Mouse (Mus musculus) limb, embryonic 15.5 days (tissue): ENCODE measurements around the gene Zfp990. TPM values are rescaled to one million over a fixed set of nuclear protein-coding genes. Genes with fewer than 3 reads are reported as not detected.
"Not testable (repeated sequence)": the region's sequence is repeated elsewhere in the genome, so short reads cannot be mapped to it uniquely, and the experiment has no call there.

Experiments
- ATAC-seq: fragments of 200-750 bp; cut with Nextera tagmentation; 2 replicates; pipeline ENCODE4 v1.8.0; 2017; ENCODE audit warnings: low read depth, moderate TSS enrichment; ENCODE audit not compliant: insufficient number of reproducible peaks, low FRiP score, low TSS enrichment
- H3K27ac ChIP-seq: fragments of 300-500 bp; sonication (generic); 2 replicates; pipeline ENCODE4 v1.5.1; 2015; ENCODE audit warnings: moderate library complexity, mild to moderate bottlenecking, inconsistent platforms
- H3K27me3 ChIP-seq: fragments of 300-500 bp; sonication (generic); 2 replicates; pipeline ENCODE4 v1.6.1; 2015; ENCODE audit warnings: inconsistent platforms
- H3K36me3 ChIP-seq: fragments of 300-500 bp; sonication (generic); 2 replicates; pipeline ENCODE4 v1.6.1; 2015; ENCODE audit warnings: inconsistent platforms
- H3K4me1 ChIP-seq: fragments of 300-500 bp; sonication (generic); 2 replicates; pipeline ENCODE4 v1.6.1; 2015; ENCODE audit warnings: inconsistent platforms
- H3K4me2 ChIP-seq: fragments of 300-500 bp; sonication (generic); 2 replicates; pipeline ENCODE4 v1.6.1; 2015; ENCODE audit warnings: mild to moderate bottlenecking, inconsistent platforms
- H3K4me3 ChIP-seq: fragments of 300-500 bp; sonication (generic); 2 replicates; pipeline ENCODE4 v1.5.1; 2015; ENCODE audit warnings: mild to moderate bottlenecking, inconsistent platforms
- H3K9ac ChIP-seq: fragments of 300-500 bp; sonication (generic); 2 replicates; pipeline ENCODE4 v1.6.1; 2015; ENCODE audit warnings: inconsistent platforms
- H3K9me3 ChIP-seq: fragments of 300-500 bp; sonication (generic); 2 replicates; pipeline ENCODE4 v1.6.1; 2016; ENCODE audit warnings: inconsistent platforms
- WGBS: fragments of 180-500 bp; shearing (Covaris S2); methylation state at CpG from one replicate; pipeline ENCODE4 v1.1.7; 2015; 5-methylcytosine and 5-hydroxymethylcytosine counted together
- polyA plus RNA-seq: library from polyadenylated mRNA; unstranded; fragments of >200 nt; fragmentation: Nextera tagmentation; extraction: Ambion mirVana; gene quantifications from 2 replicates; pipeline ENCODE4 v1.2.1, GENCODE M21; 2015

Gene Zfp990
- polyA plus RNA-seq, 1 experiment from 2014 or later, result 0.05 TPM

- H3K36me3 ChIP-seq, H3K4me1 ChIP-seq, ATAC-seq, H3K9ac ChIP-seq, H3K4me2 ChIP-seq, H3K9me3 ChIP-seq, H3K27ac ChIP-seq, H3K4me3 ChIP-seq, H3K27me3 ChIP-seq: not testable (repeated sequence)
- 66% methylated on average over 6 of the region's 6 CpGs for WGBS
Measured at GRCm38 (mm10) chr4:145545734-145546349, 35.3 kb downstream of the Zfp990 start.

- H3K9me3 ChIP-seq, H3K36me3 ChIP-seq, H3K27ac ChIP-seq, H3K4me3 ChIP-seq, H3K27me3 ChIP-seq, ATAC-seq, H3K4me1 ChIP-seq, H3K4me2 ChIP-seq, H3K9ac ChIP-seq: not testable (repeated sequence)
- 88% methylated on average over 3 of the region's 3 CpGs for WGBS
Measured at GRCm38 (mm10) chr4:145546477-145546876, 35.9 kb downstream of the Zfp990 start.

- 0 out of 2 replicates have a peak, but pooled peaks cover 7% of the 10 kb centered on the region for H3K9me3 ChIP-seq
- H3K27ac ChIP-seq, result no peak overlapping the region
- WGBS, result 68% methylated on average over 1 of the region's 1 CpGs
- H3K4me3 ChIP-seq, result no peak overlapping the region
- no peak overlapping the region for H3K9ac ChIP-seq
- H3K4me2 ChIP-seq, result no peak overlapping the region
- H3K4me1 ChIP-seq, result no peaks in the 10 kb centered on the region
- H3K36me3 ChIP-seq, result no peaks in the 10 kb centered on the region
- ATAC-seq, result no peak
- H3K27me3 ChIP-seq, result no peaks in the 10 kb centered on the region
Measured at GRCm38 (mm10) chr4:145556680-145557079, 46.1 kb downstream of the Zfp990 start.

- 37% methylated on average over 3 of the region's 3 CpGs for WGBS
- H3K9ac ChIP-seq, result no peak overlapping the region
- H3K9me3 ChIP-seq, result no peaks in the 10 kb centered on the region
- no peak overlapping the region for H3K27ac ChIP-seq
- 0 out of 2 replicates have a peak, but pooled peaks have one; percentile 52 for ATAC-seq
- no peak overlapping the region for H3K4me3 ChIP-seq
- H3K4me2 ChIP-seq, result no peak overlapping the region
- H3K27me3 ChIP-seq, result no peaks in the 10 kb centered on the region
- H3K4me1 ChIP-seq, result no peaks in the 10 kb centered on the region
- H3K36me3 ChIP-seq, result no peaks in the 10 kb centered on the region
Measured at GRCm38 (mm10) chr4:145559505-145560099, 49.0 kb downstream of the Zfp990 start.

- Histone ChIP-seq H3K9me3 (no peaks in the 10 kb centered on the region), H3K4me1 (no peaks in the 10 kb centered on the region), H3K27ac (no peak overlapping the region), H3K9ac (no peak overlapping the region), H3K4me3 (no peak overlapping the region), H3K36me3 (no peaks in the 10 kb centered on the region), H3K4me2 (no peak overlapping the region), H3K27me3 (no peaks in the 10 kb centered on the region)
- WGBS, result 70% methylated on average over 3 of the region's 3 CpGs
- no peak for ATAC-seq
Measured at GRCm38 (mm10) chr4:145564111-145564821, 53.7 kb downstream of the Zfp990 start.

GRCm38 (mm10) chr4:145570461-145570860 is 59.9 kb downstream of the Zfp990 start:
- not testable (repeated sequence) for H3K27me3 ChIP-seq, H3K36me3 ChIP-seq, H3K27ac ChIP-seq, H3K4me3 ChIP-seq, H3K4me2 ChIP-seq, H3K4me1 ChIP-seq, H3K9me3 ChIP-seq, H3K9ac ChIP-seq, ATAC-seq
- WGBS, result 85% methylated on average over 9 of the region's 10 CpGs

- not testable (repeated sequence) for H3K36me3 ChIP-seq, ATAC-seq, H3K27me3 ChIP-seq, H3K4me2 ChIP-seq, H3K4me3 ChIP-seq, H3K4me1 ChIP-seq, H3K9me3 ChIP-seq, H3K9ac ChIP-seq, H3K27ac ChIP-seq
- WGBS, result 92% methylated on average over 8 of the region's 8 CpGs
Measured at GRCm38 (mm10) chr4:145576623-145577022, 66.1 kb downstream of the Zfp990 start.

GRCm38 (mm10) chr4:145580333-145580732 is 69.8 kb downstream of the Zfp990 start:
- H3K27me3 ChIP-seq, ATAC-seq: not testable (repeated sequence)
- WGBS, result 89% methylated on average over 1 of the region's 1 CpGs

GRCm38 (mm10) chr4:145585078-145585477 is 74.5 kb downstream of the Zfp990 start, which contains the start of gene Gm13212:
Gene Gm13212 (plus strand): TSS chr4:145585166.
- WGBS, result 20% methylated on average over 11 of the region's 11 CpGs
- not testable (repeated sequence) for H3K27me3 ChIP-seq, H3K4me1 ChIP-seq, H3K36me3 ChIP-seq, H3K9me3 ChIP-seq, H3K9ac ChIP-seq, ATAC-seq, H3K27ac ChIP-seq
- peak within 1 kb of the TSS; percentile 26; the same call in 1 of the 2 replicates for H3K4me2 ChIP-seq
- peak within 1 kb of the TSS; percentile 29 for H3K4me3 ChIP-seq

More at GRCm38 (mm10) chr4:145580333-145580732, 69.8 kb downstream of the Zfp990 start:
- not testable (repeated sequence) for H3K27ac ChIP-seq, H3K36me3 ChIP-seq, H3K4me1 ChIP-seq, H3K9ac ChIP-seq, H3K4me2 ChIP-seq, H3K9me3 ChIP-seq, H3K4me3 ChIP-seq

- ATAC-seq, result 0 out of 2 replicates have a peak, but pooled peaks have one; percentile 44
- 76% methylated on average over 2 of the region's 2 CpGs for WGBS
- H3K4me2 ChIP-seq, H3K27ac ChIP-seq, H3K4me1 ChIP-seq, H3K4me3 ChIP-seq, H3K27me3 ChIP-seq, H3K9me3 ChIP-seq, H3K36me3 ChIP-seq, H3K9ac ChIP-seq: not testable (repeated sequence)
Measured at GRCm38 (mm10) chr4:145586046-145586445, 75.5 kb downstream of the Zfp990 start.
